Mouse (Mus musculus) cerebellum, adult 11-12 months (tissue): ENCODE results near the gene Hspa1l.
"Not testable (repeated sequence)": the region's sequence is repeated elsewhere in the genome, so short reads cannot be mapped to it uniquely, and the experiment has no call there.

Experiments
- DNase-seq: peaks from one replicate; pipeline ENCODE4 v3.0.0; 2022

Hspa1l gene

GRCm38 (mm10) chr17:34977000-34977399 is 4.5 kb downstream of the Hspa1l start:
- no peak for DNase-seq

GRCm38 (mm10) chr17:34978239-34978638 is 5.7 kb downstream of the Hspa1l start:
- DNase-seq = no peak

GRCm38 (mm10) chr17:34979631-34980030 is 7.1 kb downstream of the Hspa1l start:
- no peak for DNase-seq

GRCm38 (mm10) chr17:34980655-34981054 is 8.2 kb downstream of the Hspa1l start:
- DNase-seq = no peak

GRCm38 (mm10) chr17:34981690-34982180 is 9.2 kb downstream of the Hspa1l start, which contains the start of gene Lsm2:
Lsm2 (plus strand) TSS chr17:34981862.
- DNase-seq = peak; percentile 92

- no peak for DNase-seq
Observed at GRCm38 (mm10) chr17:34982328-34982727, 9.8 kb downstream of the Hspa1l start.

- no peak for DNase-seq
Observed at GRCm38 (mm10) chr17:34984218-34984617, 11.7 kb downstream of the Hspa1l start.

GRCm38 (mm10) chr17:34994751-34995150 is 22.2 kb downstream of the Hspa1l start:
- no peak for DNase-seq

GRCm38 (mm10) chr17:34995192-34995591 is 22.7 kb downstream of the Hspa1l start:
- DNase-seq = not testable (repeated sequence)

GRCm38 (mm10) chr17:34995927-34996326 is 23.4 kb downstream of the Hspa1l start:
- not testable (repeated sequence) for DNase-seq

- DNase-seq = no peak
Observed at GRCm38 (mm10) chr17:34996411-34997141, 24.1 kb downstream of the Hspa1l start.

- DNase-seq = no peak
Observed at GRCm38 (mm10) chr17:34997142-34997483, 24.6 kb downstream of the Hspa1l start.

GRCm38 (mm10) chr17:34998526-34999430 is 26.3 kb downstream of the Hspa1l start:
- DNase-seq = no peak

- not testable (repeated sequence) for DNase-seq
Observed at GRCm38 (mm10) chr17:34999871-35000716, 27.6 kb downstream of the Hspa1l start.

- DNase-seq = peak; percentile 85
Observed at GRCm38 (mm10) chr17:35000717-35001451, 28.4 kb downstream of the Hspa1l start, which contains the start of gene Vars. Vars (plus strand) TSS chr17:35000987.

- DNase-seq = no peak
Observed at GRCm38 (mm10) chr17:35001452-35002152, 29.1 kb downstream of the Hspa1l start.

- DNase-seq = no peak
Observed at GRCm38 (mm10) chr17:35002153-35002865, 29.8 kb downstream of the Hspa1l start.

- no peak for DNase-seq
Observed at GRCm38 (mm10) chr17:35003022-35003838, 30.7 kb downstream of the Hspa1l start.

GRCm38 (mm10) chr17:35004075-35004717 is 31.7 kb downstream of the Hspa1l start:
- DNase-seq = no peak
